Mouse (Mus musculus): ENCODE results near the gene Snx5.

- TF ChIP-seq POLR2A (IDR thresholded peaks at IDR 0.05; ENCODE audit: borderline replicate concordance, extremely low read depth, insufficient read depth, insufficient read length, poor library complexity, severe bottlenecking): no peak
- TF ChIP-seq CTCF (IDR thresholded peaks at IDR 0.05; ENCODE audit: borderline replicate concordance, extremely low read depth, insufficient read depth, insufficient read length): no peak
These were observed 55.1 kb downstream of the Snx5 start for GRCm38 (mm10) chr2:144215601-144216000.

Data from brain, embryonic 14.5 days (tissue).